Comparison of ENCODE assay signal across 12 mouse cellular contexts in genomic region chrX:6893933-6894332, GRCm38 (mm10).
DNase-seq lines count a peak whose midpoint lies in the region; ATAC-seq and TF ChIP-seq lines count a peak whose summit lies in the region.
"Had no signal": no experiment of that assay in that cellular context is flagged by ENCODE, and none has a peak within 500 bp of the region (broad histone marks: within the 10 kb centered on the region; RNA-seq: fewer than 3 reads in every experiment).

No protein-coding gene starts in this region.

- peak; percentile 84 for ATAC-seq in midbrain, embryonic 15.5 days (replicated peaks)
- ATAC-seq in intestine, embryonic 15.5 days: no peak
- ATAC-seq: hindbrain, embryonic 16.5 days; lung, postnatal 0 days had no signal

- H3K27ac ChIP-seq in heart, embryonic 10.5 days: peak overlapping the region; percentile 42; the same call in 1 of the 2 replicates
- no peak overlapping the region for H3K27ac ChIP-seq in embryonic facial prominence, embryonic 10.5 days (replicated peaks)
- H3K27ac ChIP-seq in midbrain, embryonic 15.5 days: no peak overlapping the region
- no peak overlapping the region for H3K27ac ChIP-seq in gastrocnemius, adult 2 months
- H3K27ac ChIP-seq in intestine, embryonic 15.5 days: no peak overlapping the region
- H3K27ac ChIP-seq: limb, embryonic 10.5 days had no signal

- H3K4me2 ChIP-seq in midbrain, embryonic 15.5 days: peak overlapping the region; percentile 20; the same call in 1 of the 2 replicates
- no peak overlapping the region for H3K4me2 ChIP-seq in intestine, embryonic 15.5 days (replicated peaks)

- H3K9me3 ChIP-seq in heart, embryonic 10.5 days: no peaks in the 10 kb centered on the region
- H3K9me3 ChIP-seq in embryonic facial prominence, embryonic 10.5 days: no peaks in the 10 kb centered on the region
- H3K9me3 ChIP-seq in midbrain, embryonic 15.5 days: no peaks in the 10 kb centered on the region
- no peaks in the 10 kb centered on the region for H3K9me3 ChIP-seq in intestine, embryonic 15.5 days
- H3K9me3 ChIP-seq: limb, embryonic 10.5 days had no signal

- H3K9ac ChIP-seq in midbrain, embryonic 15.5 days: no peak overlapping the region
- no peak overlapping the region for H3K9ac ChIP-seq in intestine, embryonic 15.5 days

- H3K36me3 ChIP-seq in heart, embryonic 10.5 days: no peaks in the 10 kb centered on the region
- no peaks in the 10 kb centered on the region for H3K36me3 ChIP-seq in embryonic facial prominence, embryonic 10.5 days (replicated peaks)
- H3K36me3 ChIP-seq in midbrain, embryonic 15.5 days (replicated peaks): no peaks in the 10 kb centered on the region
- no peaks in the 10 kb centered on the region for H3K36me3 ChIP-seq in intestine, embryonic 15.5 days
- H3K36me3 ChIP-seq: limb, embryonic 10.5 days had no signal

- H3K27me3 ChIP-seq in heart, embryonic 10.5 days (ENCODE audit: insufficient read depth, poor library complexity, severe bottlenecking): no peaks in the 10 kb centered on the region
- H3K27me3 ChIP-seq in embryonic facial prominence, embryonic 10.5 days (replicated peaks; ENCODE audit: low read depth, poor library complexity, severe bottlenecking): no peaks in the 10 kb centered on the region
- no peaks in the 10 kb centered on the region for H3K27me3 ChIP-seq in midbrain, embryonic 15.5 days (replicated peaks)
- H3K27me3 ChIP-seq in intestine, embryonic 15.5 days (replicated peaks): no peaks in the 10 kb centered on the region

- no peaks in the 10 kb centered on the region for H3K4me1 ChIP-seq in heart, embryonic 10.5 days
- H3K4me1 ChIP-seq in embryonic facial prominence, embryonic 10.5 days: no peaks in the 10 kb centered on the region
- no peaks in the 10 kb centered on the region for H3K4me1 ChIP-seq in midbrain, embryonic 15.5 days
- no peaks in the 10 kb centered on the region for H3K4me1 ChIP-seq in intestine, embryonic 15.5 days (replicated peaks)
- H3K4me1 ChIP-seq: limb, embryonic 10.5 days had no signal

- WGBS in heart, embryonic 10.5 days: 33% methylated on average over 5 of the region's 5 CpGs
- 35% methylated on average over 5 of the region's 5 CpGs for WGBS in embryonic facial prominence, embryonic 10.5 days
- 32% methylated on average over 5 of the region's 5 CpGs for WGBS in midbrain, embryonic 15.5 days
- 40% methylated on average over 5 of the region's 5 CpGs for WGBS in intestine, embryonic 15.5 days

- H3K4me3 ChIP-seq in heart, embryonic 10.5 days: no peak overlapping the region
- H3K4me3 ChIP-seq in embryonic facial prominence, embryonic 10.5 days: no peak overlapping the region
- H3K4me3 ChIP-seq in midbrain, embryonic 15.5 days: no peak overlapping the region
- no peak overlapping the region for H3K4me3 ChIP-seq in gastrocnemius, adult 2 months
- H3K4me3 ChIP-seq in intestine, embryonic 15.5 days (replicated peaks): no peak overlapping the region
- H3K4me3 ChIP-seq: limb, embryonic 10.5 days had no signal

- DNase-seq in heart, embryonic 10.5 days (ENCODE audit: low spot score): no peak
- DNase-seq in heart, adult 8-10 months (ENCODE audit: low spot score): no peak
- DNase-seq in left cerebral cortex, postnatal 4 days: peak; percentile 3
- DNase-seq in left cerebral cortex, adult 8-10 months (ENCODE audit: low spot score in 2 of 2): no peak
- peak; percentile 9 for DNase-seq in embryonic facial prominence, embryonic 10.5 days (ENCODE audit: low spot score)
- DNase-seq in gastrocnemius, adult 2 months: no peak
- DNase-seq: right cerebral cortex, postnatal 25 days had no signal

- TF ChIP-seq CTCF in gastrocnemius, adult 2 months (IDR thresholded peaks at IDR 0.05): no peak

- intact Hi-C loops in left cerebral cortex, postnatal 4 days (cut with DNase I): no loop called here
- intact Hi-C loops in gastrocnemius, adult 2 months (cut with DNase I): no loop called here

Comparison
In these comparisons a context has a peak if more than half of its experiments do, and no peak if none do; other contexts are left out.
1. DNase-seq: peak in left cerebral cortex, postnatal 4 days (single experiment) and embryonic facial prominence, embryonic 10.5 days (single experiment); none in heart, embryonic 10.5 days (single experiment), heart, adult 8-10 months (single experiment), left cerebral cortex, adult 8-10 months (0 of 2) and gastrocnemius, adult 2 months (single experiment).